Comparison of ENCODE assay signal across 8 mouse cellular contexts in genomic region chrX:50622984-50623455, GRCm38 (mm10).
DNase-seq lines count a peak whose midpoint lies in the region; ATAC-seq and TF ChIP-seq lines count a peak whose summit lies in the region.

No protein-coding gene starts in this region.

- peak; percentile 69 for DNase-seq in adrenal gland, adult 2 months
- no peak for DNase-seq in adrenal gland, postnatal 25 days
- DNase-seq in lung, embryonic 14.5 days, result peak; percentile 79
- DNase-seq in lung, postnatal 10 days, result no peak
- DNase-seq in midbrain, embryonic 10.5 days (ENCODE audit: low spot score), result peak; percentile 44
- no peak for DNase-seq in stomach, postnatal 0 days (ENCODE audit: low spot score)

- no peak for TF ChIP-seq EP300 in stomach, postnatal 0 days (optimal IDR thresholded peaks at IDR 0.05)

- H3K4me1 ChIP-seq in lung, embryonic 14.5 days (ENCODE audit: insufficient read depth), result no peaks in the 10 kb centered on the region
- no peaks in the 10 kb centered on the region for H3K4me1 ChIP-seq in forebrain, embryonic 16.5 days (replicated peaks; ENCODE audit: control insufficient read depth, insufficient read depth, low read length)
- no peaks in the 10 kb centered on the region for H3K4me1 ChIP-seq in intestine, embryonic 16.5 days (ENCODE audit: control insufficient read depth, insufficient read depth, low read length)
- no peaks in the 10 kb centered on the region for H3K4me1 ChIP-seq in midbrain, embryonic 10.5 days
- H3K4me1 ChIP-seq in stomach, postnatal 0 days (replicated peaks; ENCODE audit: control insufficient read depth, insufficient read depth), result no peaks in the 10 kb centered on the region

- 0 out of 2 replicates have a peak overlapping the region, but pooled peaks have one; percentile 11 for H3K4me3 ChIP-seq in lung, embryonic 14.5 days (ENCODE audit: low read depth, low read length)
- peak overlapping the region; percentile 35 for H3K4me3 ChIP-seq in forebrain, embryonic 16.5 days (replicated peaks; ENCODE audit: low read length)
- 0 out of 2 replicates have a peak overlapping the region, but pooled peaks have one; percentile 13 for H3K4me3 ChIP-seq in intestine, embryonic 16.5 days (ENCODE audit: low read length)
- peak overlapping the region; percentile 34 for H3K4me3 ChIP-seq in midbrain, embryonic 10.5 days
- H3K4me3 ChIP-seq in stomach, postnatal 0 days (ENCODE audit: low read depth, low read length), result no peak overlapping the region

- no peaks in the 10 kb centered on the region for H3K27me3 ChIP-seq in lung, embryonic 14.5 days (ENCODE audit: insufficient read depth, low read length)
- H3K27me3 ChIP-seq in forebrain, embryonic 16.5 days (replicated peaks; ENCODE audit: control insufficient read depth, insufficient read depth, low read length), result no peaks in the 10 kb centered on the region
- no peaks in the 10 kb centered on the region for H3K27me3 ChIP-seq in intestine, embryonic 16.5 days (replicated peaks; ENCODE audit: control insufficient read depth, insufficient read depth, low read length)
- H3K27me3 ChIP-seq in midbrain, embryonic 10.5 days (ENCODE audit: low read depth, poor library complexity, severe bottlenecking), result no peaks in the 10 kb centered on the region
- no peaks in the 10 kb centered on the region for H3K27me3 ChIP-seq in stomach, postnatal 0 days (ENCODE audit: control insufficient read depth, insufficient read depth, low read length)

- no peak overlapping the region for H3K9ac ChIP-seq in lung, embryonic 14.5 days
- H3K9ac ChIP-seq in forebrain, embryonic 16.5 days (replicated peaks; ENCODE audit: low read depth, low read length), result no peak overlapping the region
- no peak overlapping the region for H3K9ac ChIP-seq in intestine, embryonic 16.5 days (ENCODE audit: low read depth, low read length)
- no peak overlapping the region for H3K9ac ChIP-seq in stomach, postnatal 0 days (ENCODE audit: low read length)

- no peak overlapping the region for H3K4me2 ChIP-seq in lung, embryonic 14.5 days
- no peak overlapping the region for H3K4me2 ChIP-seq in forebrain, embryonic 16.5 days (ENCODE audit: low read length)
- H3K4me2 ChIP-seq in intestine, embryonic 16.5 days (ENCODE audit: low read depth, low read length), result no peak overlapping the region
- H3K4me2 ChIP-seq in stomach, postnatal 0 days (replicated peaks; ENCODE audit: low read depth), result no peak overlapping the region

- peak; percentile 58; the same call in 1 of the 2 replicates for ATAC-seq in lung, embryonic 14.5 days (ENCODE audit: insufficient read depth)
- peak; percentile 49; the same call in 1 of the 2 replicates for ATAC-seq in forebrain, embryonic 16.5 days
- peak; percentile 64 for ATAC-seq in intestine, embryonic 16.5 days
- no peak for ATAC-seq in stomach, postnatal 0 days (ENCODE audit: low FRiP score, low TSS enrichment)

- no peak overlapping the region for H3K27ac ChIP-seq in lung, embryonic 14.5 days (ENCODE audit: low read depth)
- peak overlapping the region; percentile 47 for H3K27ac ChIP-seq in forebrain, embryonic 16.5 days (ENCODE audit: low read length)
- no peak overlapping the region for H3K27ac ChIP-seq in intestine, embryonic 16.5 days (ENCODE audit: low read length)
- no peak overlapping the region for H3K27ac ChIP-seq in midbrain, embryonic 10.5 days (replicated peaks)
- no peak overlapping the region for H3K27ac ChIP-seq in stomach, postnatal 0 days (replicated peaks)

- H3K36me3 ChIP-seq in lung, embryonic 14.5 days (ENCODE audit: insufficient read depth), result peaks cover 6% of the 10 kb centered on the region; the same call in 1 of the 2 replicates
- H3K36me3 ChIP-seq in forebrain, embryonic 16.5 days (ENCODE audit: control insufficient read depth, insufficient read depth), result no peaks in the 10 kb centered on the region
- no peaks in the 10 kb centered on the region for H3K36me3 ChIP-seq in intestine, embryonic 16.5 days (ENCODE audit: control insufficient read depth, insufficient read depth, low read length)
- peaks cover 35% of the 10 kb centered on the region for H3K36me3 ChIP-seq in midbrain, embryonic 10.5 days
- H3K36me3 ChIP-seq in stomach, postnatal 0 days (ENCODE audit: control insufficient read depth, insufficient read depth, low read length), result no peaks in the 10 kb centered on the region

- peak; percentile 56 for TF ChIP-seq CTCF in lung, embryonic 14.5 days (IDR thresholded peaks at IDR 0.05; ENCODE audit: low read depth)
- peak; percentile 70 for TF ChIP-seq CTCF in stomach, postnatal 0 days (IDR thresholded peaks at IDR 0.05; ENCODE audit: low read depth)

- no peaks in the 10 kb centered on the region for H3K9me3 ChIP-seq in lung, embryonic 14.5 days (ENCODE audit: low read depth, low read length)
- no peaks in the 10 kb centered on the region for H3K9me3 ChIP-seq in forebrain, embryonic 16.5 days (ENCODE audit: control insufficient read depth, low read length)
- H3K9me3 ChIP-seq in intestine, embryonic 16.5 days (ENCODE audit: control insufficient read depth, low read length), result no peaks in the 10 kb centered on the region
- H3K9me3 ChIP-seq in midbrain, embryonic 10.5 days (replicated peaks), result no peaks in the 10 kb centered on the region
- H3K9me3 ChIP-seq in stomach, postnatal 0 days (ENCODE audit: control insufficient read depth, low read length), result no peaks in the 10 kb centered on the region

- WGBS in lung, embryonic 14.5 days, result 73% methylated on average over 19 of the region's 19 CpGs
- 70% methylated on average over 19 of the region's 19 CpGs for WGBS in forebrain, embryonic 16.5 days
- WGBS in intestine, embryonic 16.5 days, result 78% methylated on average over 19 of the region's 19 CpGs
- WGBS in midbrain, embryonic 10.5 days, result 69% methylated on average over 19 of the region's 19 CpGs
- WGBS in stomach, postnatal 0 days, result 68% methylated on average over 19 of the region's 19 CpGs

Comparison
In these comparisons a context has a peak if more than half of its experiments do, and no peak if none do; other contexts are left out.
1. DNase-seq: peak in adrenal gland, adult 2 months (single experiment), lung, embryonic 14.5 days (single experiment) and midbrain, embryonic 10.5 days (single experiment); none in adrenal gland, postnatal 25 days (single experiment), lung, postnatal 10 days (single experiment) and stomach, postnatal 0 days (single experiment).